Mouse (Mus musculus) MEL (cell line): Measurements from ENCODE around the gene Odf4. TPM values are rescaled to one million over a fixed set of nuclear protein-coding genes. Genes with fewer than 3 reads are reported as not detected.

ENCODE experiments used
- DNase-seq: peaks from one replicate; pipeline ENCODE4 v3.0.0; 2011; ENCODE audit warnings: low read depth, low spot score
- H3K27ac ChIP-seq: 2 replicates; pipeline ENCODE4 v1.5.1; 2012; ENCODE audit warnings: low read depth, mild to moderate bottlenecking, control low read depth, low read length, moderate library complexity; ENCODE audit not compliant: control insufficient read depth
- H3K27me3 ChIP-seq, 2 experiments: fragments of 150-350 bp in 1 of 2; sonication (generic) in 1 of 2; 2 replicates each; pipeline ENCODE4 v1.6.1; 2012; ENCODE audit warnings: low read length in 2 of 2, mild to moderate bottlenecking in 2 of 2, improper control_type of control experiment in 1 of 2, moderate library complexity in 1 of 2; ENCODE audit not compliant: insufficient read depth in 2 of 2, control insufficient read depth in 1 of 2
- H3K36me3 ChIP-seq, 2 experiments: 2 replicates each; pipeline ENCODE4 v1.6.1; 2012 to 2014; ENCODE audit warnings: low read length in 2 of 2, improper control_type of control experiment in 1 of 2, inconsistent platforms in 1 of 2, mild to moderate bottlenecking in 1 of 2; ENCODE audit not compliant: insufficient read depth in 2 of 2, control insufficient read depth in 1 of 2
- H3K4me1 ChIP-seq, 2 experiments: fragments of 150-350 bp in 1 of 2; sonication (generic) in 1 of 2; 2 replicates each; pipeline ENCODE4 v1.6.1; 2012; ENCODE audit warnings: low read length in 2 of 2, improper control_type of control experiment in 1 of 2, mild to moderate bottlenecking in 1 of 2; ENCODE audit not compliant: insufficient read depth in 2 of 2, control insufficient read depth in 1 of 2
- H3K4me3 ChIP-seq, 2 experiments: fragments of 150-350 bp in 1 of 2; sonication (generic) in 1 of 2; 2 replicates each; pipeline ENCODE4 v1.5.1; 2012; ENCODE audit warnings: low read depth in 2 of 2, low read length in 2 of 2, mild to moderate bottlenecking in 2 of 2, moderate library complexity in 2 of 2, control low read depth in 1 of 2, improper control_type of control experiment in 1 of 2; ENCODE audit not compliant: control insufficient read depth in 1 of 2, insufficient read depth in 1 of 2
- H3K79me2 ChIP-seq: 2 replicates; pipeline ENCODE4 v1.6.1; 2012; ENCODE audit warnings: mild to moderate bottlenecking, low read length, moderate library complexity; ENCODE audit not compliant: control insufficient read depth, poor library complexity, insufficient read depth
- H3K9ac ChIP-seq: 2 replicates; pipeline ENCODE4 v1.6.1; 2012; ENCODE audit warnings: low read depth, mild to moderate bottlenecking, control low read depth, low read length, moderate library complexity; ENCODE audit not compliant: control insufficient read depth, poor library complexity, severe bottlenecking
- H3K9me3 ChIP-seq: fragments of 150-350 bp; sonication (generic); replicated peaks from 2 replicates; pipeline ENCODE4 v1.6.1; 2012; ENCODE audit warnings: mild to moderate bottlenecking, low read length, improper control_type of control experiment, moderate library complexity; ENCODE audit not compliant: insufficient read depth
- CHD1 ChIP-seq: IDR thresholded peaks from 2 replicates; pipeline ENCODE4 v1.6.1; 2012; ENCODE audit warnings: low read depth, mild to moderate bottlenecking, inconsistent platforms, low read length, improper control_type of control experiment
- CHD2 ChIP-seq: IDR thresholded peaks from 2 replicates; pipeline ENCODE4 v1.6.1; 2011; ENCODE audit warnings: low read length, improper control_type of control experiment
- CTCF ChIP-seq, 3 experiments: IDR thresholded peaks in 2 of 3; conservative IDR thresholded peaks in 1 of 3; 2 replicates each; pipeline ENCODE4 v1.5.1; 2011 to 2012; ENCODE audit warnings: low read length in 3 of 3, low read depth in 2 of 3, mild to moderate bottlenecking in 2 of 3, improper control_type of control experiment in 1 of 3, inconsistent platforms in 1 of 3, mixed read lengths in 1 of 3, moderate library complexity in 1 of 3; ENCODE audit not compliant: control insufficient read depth in 1 of 3, insufficient read depth in 1 of 3, poor library complexity in 1 of 3, severe bottlenecking in 1 of 3
- ELF1 ChIP-seq: IDR thresholded peaks from 2 replicates; pipeline ENCODE4 v1.6.1; 2014; ENCODE audit warnings: low read depth, mild to moderate bottlenecking, inconsistent platforms, low read length, improper control_type of control experiment, moderate library complexity
- EP300 ChIP-seq, 2 experiments: IDR thresholded peaks; 2 replicates each; pipeline ENCODE4 v1.6.1; 2011; ENCODE audit warnings: improper control_type of control experiment in 2 of 2, low read length in 2 of 2, low read depth in 1 of 2, mild to moderate bottlenecking in 1 of 2
- ETS1 ChIP-seq: IDR thresholded peaks from 2 replicates; pipeline ENCODE4 v1.6.1; 2012; ENCODE audit warnings: low read depth, mild to moderate bottlenecking, inconsistent platforms, low read length, improper control_type of control experiment, moderate library complexity
- HCFC1 ChIP-seq: IDR thresholded peaks from 2 replicates; pipeline ENCODE4 v1.6.1; 2012; ENCODE audit warnings: low read depth, mild to moderate bottlenecking, inconsistent platforms, low read length, improper control_type of control experiment, moderate library complexity
- JUND ChIP-seq: IDR thresholded peaks from 2 replicates; pipeline ENCODE4 v1.6.1; 2011; ENCODE audit warnings: low read depth, mild to moderate bottlenecking, improper control_type of control experiment, low read length
- KAT2A ChIP-seq: conservative IDR thresholded peaks from 2 replicates; pipeline ENCODE4 v1.6.1; 2012; ENCODE audit warnings: low read depth, low read length, improper control_type of control experiment, inconsistent platforms
- MAX ChIP-seq: IDR thresholded peaks from 2 replicates; pipeline ENCODE4 v1.6.1; 2011; ENCODE audit warnings: low read length, improper control_type of control experiment
- MAZ ChIP-seq: IDR thresholded peaks from 2 replicates; pipeline ENCODE4 v1.6.1; 2012; ENCODE audit warnings: low read depth, mild to moderate bottlenecking, inconsistent platforms, low read length, improper control_type of control experiment
- MXI1 ChIP-seq: IDR thresholded peaks from 2 replicates; pipeline ENCODE4 v1.6.1; 2011; ENCODE audit warnings: mild to moderate bottlenecking, low read depth, low read length, improper control_type of control experiment
- MYB ChIP-seq: IDR thresholded peaks from 2 replicates; pipeline ENCODE4 v1.6.1; 2011; ENCODE audit warnings: mild to moderate bottlenecking, low read depth, low read length, improper control_type of control experiment
- NELFE ChIP-seq: IDR thresholded peaks from 2 replicates; pipeline ENCODE4 v1.6.1; 2011; ENCODE audit warnings: low read depth, low read length, improper control_type of control experiment
- POLR2A ChIP-seq, 2 experiments: IDR thresholded peaks; 2 replicates each; pipeline ENCODE4 v1.6.1; 2011 to 2012; ENCODE audit warnings: low read length in 2 of 2, mild to moderate bottlenecking in 2 of 2, control low read depth in 1 of 2, improper control_type of control experiment in 1 of 2, low read depth in 1 of 2, moderate library complexity in 1 of 2; ENCODE audit not compliant: control insufficient read depth in 1 of 2, insufficient read depth in 1 of 2, poor library complexity in 1 of 2
- POLR2AphosphoS2 ChIP-seq: IDR thresholded peaks from 2 replicates; pipeline ENCODE4 v1.6.1; 2011; ENCODE audit warnings: low read length, improper control_type of control experiment
- POLR2AphosphoS5 ChIP-seq: IDR thresholded peaks from 2 replicates; pipeline ENCODE4 v1.6.1; 2012; ENCODE audit warnings: low read depth, borderline replicate concordance, mild to moderate bottlenecking, inconsistent platforms, low read length, moderate library complexity, mixed read lengths
- RAD21 ChIP-seq: IDR thresholded peaks from 2 replicates; pipeline ENCODE4 v1.6.1; 2011; ENCODE audit warnings: mild to moderate bottlenecking, low read depth, low read length, improper control_type of control experiment
- RCOR1 ChIP-seq: IDR thresholded peaks from 2 replicates; pipeline ENCODE4 v1.6.1; 2012; ENCODE audit warnings: low read depth, mild to moderate bottlenecking, inconsistent platforms, low read length, improper control_type of control experiment
- SIN3A ChIP-seq: IDR thresholded peaks from 2 replicates; pipeline ENCODE4 v1.6.1; 2012; ENCODE audit warnings: low read length, improper control_type of control experiment, inconsistent platforms
- SMC3 ChIP-seq: IDR thresholded peaks from 2 replicates; pipeline ENCODE4 v1.6.1; 2011; ENCODE audit warnings: low read depth, low read length, improper control_type of control experiment
- TBP ChIP-seq: IDR thresholded peaks from 2 replicates; pipeline ENCODE4 v1.8.0; 2011; ENCODE audit warnings: low read depth, low read length, improper control_type of control experiment
- UBTF ChIP-seq: IDR thresholded peaks from 2 replicates; pipeline ENCODE4 v1.6.1; 2012; ENCODE audit warnings: low read depth, mild to moderate bottlenecking, inconsistent platforms, low read length, improper control_type of control experiment, moderate library complexity, borderline replicate concordance; ENCODE audit not compliant: insufficient read depth
- USF2 ChIP-seq, 2 experiments: IDR thresholded peaks; 2 replicates each; pipeline ENCODE4 v1.6.1; 2011 to 2012; ENCODE audit warnings: improper control_type of control experiment in 2 of 2, low read length in 2 of 2, borderline replicate concordance in 1 of 2, inconsistent platforms in 1 of 2, low read depth in 1 of 2, mild to moderate bottlenecking in 1 of 2; ENCODE audit not compliant: insufficient read depth in 1 of 2
- ZC3H11A ChIP-seq: IDR thresholded peaks from 2 replicates; pipeline ENCODE4 v1.6.1; 2012; ENCODE audit warnings: low read depth, mild to moderate bottlenecking, inconsistent platforms, low read length, improper control_type of control experiment
- ZKSCAN1 ChIP-seq: IDR thresholded peaks from 2 replicates; pipeline ENCODE4 v1.6.1; 2012; ENCODE audit warnings: low read depth, mild to moderate bottlenecking, inconsistent platforms, low read length, improper control_type of control experiment, moderate library complexity
- ZMIZ1 ChIP-seq: IDR thresholded peaks from 2 replicates; pipeline ENCODE4 v1.6.1; 2012; ENCODE audit warnings: low read depth, mild to moderate bottlenecking, inconsistent platforms, low read length, improper control_type of control experiment, moderate library complexity
- ZNF384 ChIP-seq: IDR thresholded peaks from 2 replicates; pipeline ENCODE4 v1.6.1; 2012; ENCODE audit warnings: low read depth, mild to moderate bottlenecking, inconsistent platforms, low read length, improper control_type of control experiment
- polyA plus RNA-seq, 2 experiments: library from polyadenylated mRNA; stranded (reverse) in 1 of 2; unstranded in 1 of 2; fragments of >175 nt in 1 of 2; fragments of >200 nt in 1 of 2; gene quantifications; 2 replicates each; pipeline versions ENCODE4 v1.2.1 to v1.2.4; 2012; ENCODE audit warnings: low replicate concordance in 2 of 2, low read depth in 1 of 2; ENCODE audit not compliant: insufficient read length in 2 of 2, insufficient read depth in 1 of 2, missing spikeins in 1 of 2
- total RNA-seq: library from RNA; depleted of rRNA; stranded (reverse); fragments of 300-350 nt; gene quantifications from 2 replicates; pipeline ENCODE4 v1.2.3, GENCODE M21; 2012

Odf4 gene
- total and polyA plus RNA-seq, 3 experiments: not detected

GRCm38 (mm10) chr11:68967337-68968282 lies 40.7 kb upstream of the Odf4 start, which contains the start of gene Slc25a35:
Gene Slc25a35, plus strand, starts transcription at chr11:68968131.
- peak within 1 kb of the TSS; percentile 78 to 82 for H3K4me3 ChIP-seq
- peak within 1 kb of the TSS; percentile 22 for H3K27ac ChIP-seq
- peak within 1 kb of the TSS; percentile 60 for H3K9ac ChIP-seq
- H3K79me2 ChIP-seq: no peaks in the 10 kb centered on the region; the same call in 1 of the 2 replicates
- no peaks in the 10 kb centered on the region for H3K9me3 ChIP-seq
- DNase-seq: peak; percentile 97
- TF ChIP-seq SMC3: no peak
- TF ChIP-seq SIN3A: peak; percentile 87; the same call in 1 of the 2 replicates
- TF ChIP-seq ZKSCAN1: no peak
- no peak for TF ChIP-seq POLR2AphosphoS2
- no peak for TF ChIP-seq UBTF
- TF ChIP-seq CHD2: no peak
- TF ChIP-seq EP300 (IDR thresholded peaks at IDR 0.05; ENCODE audit: low read depth in 1 of 2, low read length in 2 of 2): peak in 1 of 2 experiments; percentile 41; a peak in 2 of 4 replicates
- 0 out of 2 replicates have a peak, but pooled peaks have one; percentile 23 for TF ChIP-seq ELF1
- TF ChIP-seq POLR2AphosphoS5: no peak
- TF ChIP-seq CHD1: 0 out of 2 replicates have a peak, but pooled peaks have one; percentile 0
- TF ChIP-seq ZMIZ1: peak; percentile 64; the same call in 1 of the 2 replicates
- 0 out of 2 replicates have a peak, but pooled peaks have one; percentile 50 for TF ChIP-seq ETS1
- TF ChIP-seq POLR2A (IDR thresholded peaks at IDR 0.05; ENCODE audit: control insufficient read depth in 1 of 2, insufficient read depth in 1 of 2, low read depth in 1 of 2, low read length in 2 of 2, poor library complexity in 1 of 2): peak in 1 of 2 experiments; percentile 75; a peak in 2 of 4 replicates
- peak; percentile 29 for TF ChIP-seq ZNF384
- TF ChIP-seq TBP: 0 out of 2 replicates have a peak, but pooled peaks have one; percentile 32
- no peak for TF ChIP-seq KAT2A
- TF ChIP-seq MAX: peak; percentile 70
- TF ChIP-seq MAZ: peak; percentile 62; the same call in 1 of the 2 replicates
- TF ChIP-seq RCOR1: peak; percentile 17; the same call in 1 of the 2 replicates
- peak; percentile 87 for TF ChIP-seq MXI1
- peak; percentile 70 for TF ChIP-seq NELFE
- TF ChIP-seq JUND: no peak
- TF ChIP-seq USF2 (IDR thresholded peaks at IDR 0.05; ENCODE audit: borderline replicate concordance in 1 of 2, insufficient read depth in 1 of 2, low read depth in 1 of 2, low read length in 2 of 2): no peak
- no peak for TF ChIP-seq MYB
- TF ChIP-seq ZC3H11A: no peak
- no peak; a peak in 1 of 6 replicates for TF ChIP-seq CTCF (IDR thresholded peaks at IDR 0.05 in 2 of 3, conservative IDR thresholded peaks at IDR 0.05 in 1 of 3; ENCODE audit: control insufficient read depth in 1 of 3, insufficient read depth in 1 of 3, low read depth in 2 of 3, low read length in 3 of 3, poor library complexity in 1 of 3, severe bottlenecking in 1 of 3)
- TF ChIP-seq RAD21: no peak
- TF ChIP-seq HCFC1: peak; percentile 70
- TF ChIP-seq, all 39 proteins: peak for 15
- Histone ChIP-seq H3K27me3 (no peaks in the 10 kb centered on the region), H3K4me1 (peaks cover 0 to 19% of the 10 kb centered on the region in 2 experiments; a peak in 3 of 4 replicates), H3K36me3 (no peaks in the 10 kb centered on the region; a peak in 2 of 4 replicates)
